Mouse (Mus musculus) E14TG2a.4 (cell line): Measurements from ENCODE around the gene D930020B18Rik.

Source experiments
- H3K27me3 ChIP-seq: 2 replicates; pipeline ENCODE4 v1.6.1; 2014; ENCODE audit warnings: low read length, control low read depth; ENCODE audit not compliant: insufficient read depth
- H3K36me3 ChIP-seq: 2 replicates; pipeline ENCODE4 v1.6.1; 2014; ENCODE audit warnings: low read length, control low read depth; ENCODE audit not compliant: insufficient read depth
- H3K4me1 ChIP-seq: replicated peaks from 2 replicates; pipeline ENCODE4 v1.6.1; 2014; ENCODE audit warnings: low read depth, low read length, control low read depth
- H3K4me3 ChIP-seq: replicated peaks from 2 replicates; pipeline ENCODE4 v1.5.1; 2014; ENCODE audit warnings: mild to moderate bottlenecking, low read length
- H3K9me3 ChIP-seq: 2 replicates; pipeline ENCODE4 v1.6.1; 2014; ENCODE audit warnings: low read length, control low read depth
- CTCF ChIP-seq: conservative IDR thresholded peaks from 2 replicates; pipeline ENCODE4 v1.5.1; 2014; ENCODE audit warnings: low read length
- NANOG ChIP-seq: IDR thresholded peaks from 2 replicates; pipeline ENCODE4 v1.6.1; 2014; ENCODE audit warnings: borderline replicate concordance, low read length, mixed read lengths
- POU5F1 ChIP-seq: IDR thresholded peaks from 2 replicates; pipeline ENCODE4 v1.6.1; 2014; ENCODE audit warnings: low read length, borderline replicate concordance

The D930020B18Rik gene

GRCm38 (mm10) chr10:121613570-121613969, 27.8 kb upstream of the D930020B18Rik start:
- peaks cover 14% of the 10 kb centered on the region for H3K4me1 ChIP-seq
- no peak for TF ChIP-seq POU5F1
- TF ChIP-seq NANOG, result no peak
- TF ChIP-seq CTCF, result no peak
- H3K36me3 ChIP-seq, result peaks cover 98% of the 10 kb centered on the region
- no peaks in the 10 kb centered on the region for H3K27me3 ChIP-seq
- no peak overlapping the region for H3K4me3 ChIP-seq
- H3K9me3 ChIP-seq, result peaks cover 11% of the 10 kb centered on the region

- TF ChIP-seq NANOG (no peak), POU5F1 (no peak), CTCF (no peak)
- H3K27me3 ChIP-seq, result no peaks in the 10 kb centered on the region
Measured at GRCm38 (mm10) chr10:121615146-121615870, 26.1 kb upstream of the D930020B18Rik start.

GRCm38 (mm10) chr10:121615935-121616334, 25.5 kb upstream of the D930020B18Rik start:
- Histone ChIP-seq H3K36me3 (peaks cover 97% of the 10 kb centered on the region), H3K4me3 (no peak overlapping the region), H3K9me3 (no peaks in the 10 kb centered on the region), H3K27me3 (no peaks in the 10 kb centered on the region), H3K4me1 (peaks cover 24% of the 10 kb centered on the region)
- TF ChIP-seq NANOG, result no peak
- TF ChIP-seq CTCF, result no peak
- no peak for TF ChIP-seq POU5F1

More at GRCm38 (mm10) chr10:121615146-121615870, 26.1 kb upstream of the D930020B18Rik start:
- Histone ChIP-seq H3K9me3 (peaks cover 1% of the 10 kb centered on the region; the same call in 1 of the 2 replicates), H3K4me3 (no peak overlapping the region), H3K4me1 (peaks cover 17% of the 10 kb centered on the region), H3K36me3 (peaks cover 97% of the 10 kb centered on the region)

- Histone ChIP-seq H3K4me1 (peaks cover 61% of the 10 kb centered on the region), H3K4me3 (no peak overlapping the region), H3K27me3 (no peaks in the 10 kb centered on the region), H3K9me3 (no peaks in the 10 kb centered on the region), H3K36me3 (peaks cover 70% of the 10 kb centered on the region)
- TF ChIP-seq CTCF (no peak), POU5F1 (no peak), NANOG (no peak)
Measured at GRCm38 (mm10) chr10:121622431-121622830, 19.0 kb upstream of the D930020B18Rik start.

GRCm38 (mm10) chr10:121623670-121624069, 17.7 kb upstream of the D930020B18Rik start:
- Histone ChIP-seq H3K9me3 (no peaks in the 10 kb centered on the region), H3K36me3 (peaks cover 58% of the 10 kb centered on the region), H3K27me3 (no peaks in the 10 kb centered on the region), H3K4me1 (peaks cover 72% of the 10 kb centered on the region), H3K4me3 (no peak overlapping the region)
- no peak for TF ChIP-seq CTCF
- TF ChIP-seq NANOG, result no peak
- TF ChIP-seq POU5F1, result no peak

GRCm38 (mm10) chr10:121625006-121625405, 16.4 kb upstream of the D930020B18Rik start:
- peaks cover 77% of the 10 kb centered on the region for H3K4me1 ChIP-seq
- no peaks in the 10 kb centered on the region for H3K27me3 ChIP-seq
- H3K4me3 ChIP-seq, result peak overlapping the region; percentile 94
- peaks cover 45% of the 10 kb centered on the region for H3K36me3 ChIP-seq
- TF ChIP-seq CTCF, result no peak
- no peaks in the 10 kb centered on the region for H3K9me3 ChIP-seq

GRCm38 (mm10) chr10:121625407-121626185, 15.8 kb upstream of the D930020B18Rik start:
- TF ChIP-seq POU5F1 (no peak), NANOG (no peak), CTCF (no peak)
- H3K27me3 ChIP-seq, result no peaks in the 10 kb centered on the region
- H3K4me1 ChIP-seq, result peaks cover 71% of the 10 kb centered on the region
- H3K36me3 ChIP-seq, result peaks cover 39% of the 10 kb centered on the region
- H3K4me3 ChIP-seq, result peak overlapping the region; percentile 94
- no peaks in the 10 kb centered on the region for H3K9me3 ChIP-seq

GRCm38 (mm10) chr10:121626186-121626882, 15.1 kb upstream of the D930020B18Rik start, which contains the start of gene Xpot:
Gene Xpot (minus strand): TSS chr10:121626332.
- peak within 1 kb of the TSS; percentile 94 for H3K4me3 ChIP-seq
- H3K36me3 ChIP-seq, result peaks cover 32% of the 10 kb centered on the region
- H3K4me1 ChIP-seq, result peaks cover 63% of the 10 kb centered on the region
- TF ChIP-seq POU5F1 (no peak), CTCF (no peak), NANOG (no peak)
- no peaks in the 10 kb centered on the region for H3K9me3 ChIP-seq
- no peaks in the 10 kb centered on the region for H3K27me3 ChIP-seq
